Mouse (Mus musculus) monocyte, adult 5-6 weeks (primary cell): ENCODE data around the gene Lgals8. TPM values are rescaled to one million over a fixed set of nuclear protein-coding genes. Genes with fewer than 3 reads are reported as not detected.
"Not testable (repeated sequence)": the region's sequence is repeated elsewhere in the genome, so short reads cannot be mapped to it uniquely, and the experiment has no call there.

ENCODE experiments used
- ATAC-seq: fragments of 153-309, 156-312 bp; replicated peaks from 2 replicates; pipeline ENCODE4 v1.8.0; 2017; ENCODE audit warnings: mild to moderate bottlenecking; ENCODE audit not compliant: low TSS enrichment, insufficient number of reproducible peaks, severe bottlenecking, poor library complexity, low FRiP score
- total RNA-seq: library from RNA; stranded (forward); fragments of 200-1000, 200-491, 200-594 nt; gene quantifications from 3 replicates; pipeline ENCODE4 v1.2.3, GENCODE M21; 2017

The Lgals8 gene
- total RNA-seq: 80.7 to 119 TPM (median 108 TPM) in 3 replicates

GRCm38 (mm10) chr13:12464844-12465243 lies at the start of gene Lgals8:
Lgals8 (minus strand) TSS chr13:12464944.
- ATAC-seq: no peak

DNA sequence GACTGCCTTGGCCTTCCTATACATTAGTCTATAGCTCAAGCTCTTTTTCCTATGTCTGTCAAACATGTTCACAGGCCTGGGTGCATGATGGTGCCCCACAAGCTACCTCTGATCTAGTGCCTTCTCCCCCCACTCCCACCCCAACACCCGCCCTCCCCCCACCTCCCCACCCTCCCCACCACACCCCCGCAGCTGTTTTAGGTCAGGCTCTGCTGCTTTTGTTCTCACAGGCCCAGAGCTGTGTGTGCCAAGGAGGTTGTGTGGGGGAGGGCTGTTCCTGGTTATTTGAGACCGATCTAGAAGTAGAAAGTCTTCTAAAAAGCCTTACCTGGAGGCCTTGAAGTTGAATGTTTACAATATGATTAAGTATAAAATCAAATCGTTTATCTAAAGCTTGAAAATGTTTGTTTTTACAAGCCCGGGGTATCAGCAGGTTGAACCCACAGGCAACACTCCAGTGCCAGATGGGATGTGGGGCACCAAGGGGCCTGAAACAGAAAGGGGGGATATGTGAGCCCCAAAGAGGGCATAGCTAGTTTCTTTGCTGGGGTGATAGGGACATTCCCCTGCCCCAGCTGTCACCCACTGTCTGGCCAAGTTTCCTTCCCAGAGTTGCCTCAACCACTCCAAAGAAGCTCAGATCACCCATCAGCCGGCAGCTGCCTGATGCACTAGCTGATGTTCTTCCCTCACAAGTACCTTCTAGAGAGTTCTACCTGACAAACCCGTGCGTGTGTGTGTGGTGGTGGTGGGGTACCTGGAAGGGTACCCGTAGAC lies 46.6 kb upstream of the Lgals8 start:
- no peak for ATAC-seq

- no peak for ATAC-seq
Measured at GRCm38 (mm10) chr13:12510032-12510431, 45.3 kb upstream of the Lgals8 start.

- no peak for ATAC-seq
Measured at GRCm38 (mm10) chr13:12507426-12507825, 42.7 kb upstream of the Lgals8 start.

DNA sequence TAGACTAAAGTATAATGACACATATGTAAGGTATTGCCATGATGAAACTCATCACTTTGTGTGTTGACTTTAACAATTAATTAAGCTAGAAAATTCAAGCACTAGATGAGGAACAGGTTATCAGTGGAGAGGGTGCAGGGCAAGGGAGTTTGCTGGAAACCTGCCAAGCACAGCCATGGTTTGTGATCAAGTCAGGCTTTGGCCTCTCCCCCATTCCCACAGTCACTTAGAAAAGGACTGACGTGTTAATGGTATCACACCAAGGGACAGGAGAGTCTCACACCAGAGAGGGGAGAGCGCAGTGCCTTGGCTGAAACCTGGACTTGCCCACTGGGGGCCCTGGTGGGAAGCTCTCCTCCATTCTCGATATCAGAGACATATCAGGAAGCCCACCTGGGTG lies 40.6 kb upstream of the Lgals8 start:
- no peak for ATAC-seq

DNA sequence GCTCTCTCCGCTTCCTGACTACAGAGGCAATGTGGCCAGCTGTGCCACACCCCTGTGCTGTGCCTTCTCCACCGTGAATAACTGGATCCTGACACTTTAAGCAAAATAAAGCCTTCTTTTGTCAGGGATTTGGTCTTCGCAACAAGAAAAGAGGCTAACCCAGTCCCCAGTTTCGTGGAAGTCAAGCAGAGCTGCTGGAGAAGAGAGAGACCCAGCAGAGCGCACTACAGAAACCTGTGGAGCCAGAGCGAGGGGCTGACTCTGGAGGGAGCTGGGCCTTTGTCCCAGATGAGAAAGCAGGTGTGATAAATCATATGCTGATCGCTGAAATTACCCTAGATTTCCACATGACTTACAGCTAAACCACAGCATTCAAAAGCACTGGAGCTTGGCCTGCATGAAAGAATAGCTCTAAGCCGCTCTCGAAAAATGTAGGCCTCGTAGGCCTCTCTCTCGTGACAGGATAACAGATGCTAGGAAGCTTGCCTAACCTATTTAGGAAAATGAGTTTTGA lies 38.6 kb upstream of the Lgals8 start:
- no peak for ATAC-seq

DNA sequence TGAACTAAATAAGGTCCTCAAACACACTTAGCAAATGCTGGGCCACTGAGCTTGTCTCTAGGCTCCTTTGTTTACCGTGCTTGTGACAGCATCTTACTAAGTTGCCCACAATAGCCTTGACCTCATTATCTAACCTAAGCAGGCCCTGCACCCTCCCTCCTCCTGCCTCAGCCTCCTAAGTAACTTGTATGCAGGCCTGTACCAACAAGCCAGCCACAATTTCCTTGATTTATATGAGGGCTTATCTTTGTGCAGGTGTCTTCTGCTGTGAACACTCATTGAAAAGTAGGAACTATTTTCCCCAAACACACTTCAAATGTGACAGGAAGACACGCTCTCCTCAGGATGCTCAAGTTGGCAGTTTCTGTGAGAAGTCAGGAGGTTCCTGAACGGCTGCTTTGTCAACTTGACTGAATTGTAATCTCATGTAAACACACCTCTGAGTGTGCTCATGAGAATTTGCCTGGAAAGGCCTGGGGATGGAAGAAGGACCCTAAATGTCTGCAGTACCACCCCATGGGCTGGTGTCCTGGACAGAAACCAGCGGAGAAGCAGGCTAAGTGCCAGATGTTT lies 38.0 kb upstream of the Lgals8 start:
- ATAC-seq: no peak

- 0 out of 2 replicates have a peak, but pooled peaks have one; percentile 31 for ATAC-seq
Measured at GRCm38 (mm10) chr13:12499107-12499506, 34.4 kb upstream of the Lgals8 start.

- no peak for ATAC-seq
Measured at GRCm38 (mm10) chr13:12497809-12498208, 33.1 kb upstream of the Lgals8 start.

DNA sequence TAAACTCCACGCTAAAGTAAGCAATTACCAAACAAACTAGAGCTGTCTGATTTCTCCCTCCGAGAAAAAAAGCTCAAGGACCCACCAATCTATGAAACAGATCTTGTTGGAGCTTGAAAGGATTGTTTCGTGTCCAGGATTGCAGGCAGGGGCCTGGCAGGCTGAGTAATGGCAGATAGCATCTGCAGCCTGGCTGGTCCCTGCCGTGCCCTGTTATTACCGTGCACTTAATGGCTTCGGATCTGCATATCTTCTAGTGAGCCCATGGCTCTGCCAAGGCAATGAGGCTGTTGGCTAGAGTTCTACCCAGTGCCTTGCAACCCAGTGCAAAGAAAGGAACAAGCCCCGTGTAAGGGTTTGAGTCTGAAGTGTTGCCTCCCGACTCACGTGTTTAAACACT lies 30.0 kb upstream of the Lgals8 start:
- no peak for ATAC-seq

DNA sequence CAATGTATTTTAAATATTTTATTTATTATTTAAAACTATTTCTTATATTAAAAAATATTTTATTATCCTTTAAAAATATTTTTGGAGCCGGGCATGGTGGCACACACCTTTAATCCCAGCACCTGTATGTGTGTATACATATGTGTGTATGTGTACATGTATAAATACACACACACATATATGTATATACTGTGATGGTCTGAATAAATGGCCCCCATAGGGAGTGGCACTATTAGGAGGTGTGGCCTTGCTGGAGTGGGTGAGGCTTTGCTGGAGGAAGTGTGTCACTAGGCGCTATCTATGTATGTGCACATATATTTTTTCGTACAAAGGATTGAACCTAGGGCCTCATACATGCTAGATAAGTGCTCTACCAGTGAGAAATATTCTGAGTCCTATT lies 27.8 kb upstream of the Lgals8 start:
- ATAC-seq: no peak

- no peak for ATAC-seq
Measured at GRCm38 (mm10) chr13:12485640-12486039, 20.9 kb upstream of the Lgals8 start.

GRCm38 (mm10) chr13:12485197-12485596 lies 20.5 kb upstream of the Lgals8 start:
- ATAC-seq: no peak

- ATAC-seq: no peak
Measured at GRCm38 (mm10) chr13:12479802-12480201, 15.1 kb upstream of the Lgals8 start.

- ATAC-seq: no peak
Measured at GRCm38 (mm10) chr13:12478301-12478700, 13.6 kb upstream of the Lgals8 start.

DNA sequence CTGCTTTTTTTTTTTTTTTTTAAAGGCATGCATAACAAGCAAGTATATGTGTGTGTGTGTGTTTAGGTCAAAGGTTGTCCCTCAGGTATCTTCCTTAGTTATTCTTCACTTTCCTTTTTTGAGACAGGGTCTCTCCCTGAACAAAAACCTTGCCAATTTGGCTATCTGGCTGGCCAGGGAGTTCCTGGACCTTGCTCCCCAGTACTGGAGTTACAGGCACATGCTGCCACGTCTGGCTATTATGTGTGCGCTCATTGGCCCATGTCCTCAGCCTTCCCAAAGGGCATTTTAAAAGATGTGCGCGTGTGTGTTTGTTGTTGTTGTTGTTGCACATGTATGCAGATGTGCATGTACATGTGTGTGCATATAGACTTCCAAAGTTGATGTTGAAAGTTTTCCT lies 12.1 kb upstream of the Lgals8 start:
- no peak for ATAC-seq

DNA sequence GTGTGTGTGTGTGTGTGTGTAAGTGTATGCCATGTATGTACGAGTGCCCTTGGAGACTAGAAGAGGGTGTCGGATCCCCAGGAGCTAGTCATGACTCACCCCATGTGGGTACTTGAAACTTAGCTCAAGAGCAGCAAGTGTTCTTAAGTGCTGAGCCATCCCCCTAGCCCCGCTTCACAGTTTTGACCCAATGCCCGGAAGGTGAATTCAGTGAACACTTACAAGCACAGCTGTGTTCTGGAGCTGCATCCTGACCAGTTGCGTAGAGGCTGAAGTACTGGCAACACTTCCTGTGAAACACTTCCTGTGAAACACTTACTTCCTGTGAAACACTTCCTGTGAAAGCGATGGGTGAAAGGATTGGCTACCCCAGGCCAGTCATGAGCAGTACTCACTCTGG lies 10.5 kb upstream of the Lgals8 start:
- ATAC-seq: no peak

DNA sequence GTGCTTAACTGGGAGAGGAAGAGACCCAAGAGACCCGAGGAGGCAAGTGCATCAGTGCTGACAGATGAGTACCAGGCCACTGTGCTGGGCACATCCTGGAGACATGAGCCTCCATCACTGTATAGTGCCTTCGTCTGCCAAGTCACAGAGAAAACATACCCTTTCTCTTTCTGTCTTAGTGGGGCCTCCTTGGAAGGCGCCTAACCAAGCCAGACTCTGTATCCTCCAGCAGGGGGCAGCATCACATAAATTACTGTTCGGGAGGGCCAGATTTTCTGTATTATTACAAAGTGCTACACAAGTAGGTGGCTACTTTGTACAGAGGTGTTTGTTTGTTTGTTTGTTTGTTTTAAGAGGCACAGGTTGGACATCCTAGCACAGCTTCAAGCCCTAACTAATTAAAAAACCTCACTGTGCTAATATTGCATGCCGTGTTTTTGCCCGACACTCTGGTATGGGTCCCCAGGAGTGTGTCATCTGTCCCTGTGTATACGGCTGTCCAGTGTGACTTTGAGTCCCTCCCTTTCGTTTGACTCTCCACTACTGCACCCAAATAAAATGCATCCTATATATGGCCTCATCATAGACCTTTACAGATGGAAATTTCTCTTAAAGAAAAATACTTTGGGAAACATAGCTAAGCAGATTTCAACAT lies 9.1 kb upstream of the Lgals8 start:
- peak; percentile 61 for ATAC-seq

- peak; percentile 48; the same call in 1 of the 2 replicates for ATAC-seq
Measured at GRCm38 (mm10) chr13:12468488-12468887, 3.7 kb upstream of the Lgals8 start.

DNA sequence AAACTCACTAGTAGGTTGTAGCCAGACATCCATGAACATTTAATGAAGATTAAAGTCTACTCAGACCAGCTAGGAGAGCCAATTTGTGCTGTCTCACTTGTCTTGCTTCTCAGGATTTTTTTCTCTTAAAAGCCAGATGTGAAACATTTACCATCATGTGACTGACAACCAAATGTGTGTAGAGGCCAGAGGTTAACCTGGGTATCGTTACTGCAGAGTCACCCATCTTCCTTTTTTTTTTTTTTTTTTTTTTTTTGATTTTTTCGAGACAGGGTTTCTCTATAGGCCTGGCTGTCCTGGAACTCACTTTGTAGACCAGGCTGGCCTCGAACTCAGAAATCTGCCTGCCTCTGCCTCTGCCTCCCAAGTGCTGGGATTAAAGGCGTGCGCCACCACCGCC lies 585 bp downstream of the Lgals8 start:
- not testable (repeated sequence) for ATAC-seq
